Mouse (Mus musculus) forebrain, postnatal 0 days (tissue): ENCODE results near the gene Rinl. TPM values are rescaled to one million over a fixed set of nuclear protein-coding genes. Genes with fewer than 3 reads are reported as not detected.

Source experiments
- ATAC-seq: fragments of 200-750 bp; cut with Nextera tagmentation; 2 replicates; pipeline ENCODE4 v1.8.0; 2017; ENCODE audit warnings: mild to moderate bottlenecking, moderate library complexity
- DNase-seq: peaks from one replicate; pipeline ENCODE4 v3.0.0-alpha.2; 2015
- H3K27ac ChIP-seq: fragments of 300-500 bp; sonication (generic); 2 replicates; pipeline ENCODE4 v1.5.1; 2014; ENCODE audit warnings: low read depth, mild to moderate bottlenecking, antibody characterized with exemption, low read length, moderate library complexity, mixed read lengths
- H3K27me3 ChIP-seq: fragments of 300-500 bp; sonication (generic); 2 replicates; pipeline ENCODE4 v1.6.1; 2014; ENCODE audit warnings: mild to moderate bottlenecking, low read length, mixed read lengths; ENCODE audit not compliant: insufficient read depth
- H3K36me3 ChIP-seq: fragments of 300-500 bp; sonication (generic); 2 replicates; pipeline ENCODE4 v1.6.1; 2014; ENCODE audit warnings: mild to moderate bottlenecking, moderate library complexity; ENCODE audit not compliant: insufficient read depth
- H3K4me1 ChIP-seq: fragments of 300-500 bp; sonication (generic); 2 replicates; pipeline ENCODE4 v1.6.1; 2014; ENCODE audit warnings: antibody characterized with exemption; ENCODE audit not compliant: insufficient read depth
- H3K4me2 ChIP-seq: fragments of 300-500 bp; sonication (generic); 2 replicates; pipeline ENCODE4 v1.6.1; 2014; ENCODE audit warnings: low read depth, mild to moderate bottlenecking, moderate library complexity
- H3K4me3 ChIP-seq: fragments of 300-500 bp; sonication (generic); 2 replicates; pipeline ENCODE4 v1.5.1; 2014; ENCODE audit warnings: low read depth, low read length, mixed read lengths
- H3K9ac ChIP-seq: fragments of 300-500 bp; sonication (generic); 2 replicates; pipeline ENCODE4 v1.6.1; 2014; ENCODE audit warnings: mild to moderate bottlenecking
- H3K9me3 ChIP-seq: fragments of 300-500 bp; sonication (generic); 2 replicates; pipeline ENCODE4 v1.6.1; 2016; ENCODE audit warnings: low read length
- CTCF ChIP-seq: sonication (generic); IDR thresholded peaks from 2 replicates; pipeline ENCODE4 v1.5.1; 2016; ENCODE audit warnings: antibody characterized with exemption, control low read depth, low read depth
- WGBS: fragments of 180-500 bp; shearing (Covaris S2); extraction: QIAGEN DNeasy Blood & Tissue Kit; methylation state at CpG from one replicate; pipeline ENCODE4 v1.1.7; 2014; 5-methylcytosine and 5-hydroxymethylcytosine counted together
- polyA plus RNA-seq: library from polyadenylated mRNA; unstranded; fragments of >200 nt; fragmentation: Nextera tagmentation; extraction: Ambion mirVana; gene quantifications from 2 replicates; pipeline ENCODE4 v1.2.1, GENCODE M21; 2015
- total RNA-seq: library from RNA; depleted of rRNA; stranded (reverse); fragments of >200 nt; gene quantifications from 2 replicates; pipeline ENCODE4 v1.2.3, GENCODE M21; 2014

Rinl gene
- total and polyA plus RNA-seq, 2 experiments from 2014 or later = 1.6 to 2.1 TPM

GRCm38 (mm10) chr7:28801451-28801850, 12.7 kb downstream of the Rinl start:
- H3K27me3 ChIP-seq = no peaks in the 10 kb centered on the region
- H3K9ac ChIP-seq = no peak overlapping the region
- H3K36me3 ChIP-seq = no peaks in the 10 kb centered on the region
- no peak for ATAC-seq
- DNase-seq = no peak
- H3K4me3 ChIP-seq = no peak overlapping the region
- no peak overlapping the region for H3K27ac ChIP-seq
- no peak overlapping the region for H3K4me2 ChIP-seq
- peaks cover 5% of the 10 kb centered on the region; the same call in 1 of the 2 replicates for H3K4me1 ChIP-seq
- WGBS = 52% methylated on average over 3 of the region's 3 CpGs
- H3K9me3 ChIP-seq = no peaks in the 10 kb centered on the region
- no peak for TF ChIP-seq CTCF

GRCm38 (mm10) chr7:28801901-28802670, 13.3 kb downstream of the Rinl start:
- ATAC-seq = peak; percentile 51
- H3K4me2 ChIP-seq = no peak overlapping the region
- no peak overlapping the region for H3K4me3 ChIP-seq
- H3K27me3 ChIP-seq = no peaks in the 10 kb centered on the region
- H3K9ac ChIP-seq = no peak overlapping the region
- WGBS = 16% methylated on average over 10 of the region's 10 CpGs
- no peaks in the 10 kb centered on the region for H3K36me3 ChIP-seq
- no peak for TF ChIP-seq CTCF
- H3K4me1 ChIP-seq = peaks cover 5% of the 10 kb centered on the region; the same call in 1 of the 2 replicates
- H3K9me3 ChIP-seq = no peaks in the 10 kb centered on the region
- peak; percentile 35 for DNase-seq
- peak overlapping the region; percentile 16; the same call in 1 of the 2 replicates for H3K27ac ChIP-seq

GRCm38 (mm10) chr7:28802846-28803588, 14.2 kb downstream of the Rinl start:
- Histone ChIP-seq H3K4me3 (no peak overlapping the region), H3K4me2 (no peak overlapping the region), H3K36me3 (no peaks in the 10 kb centered on the region), H3K9me3 (no peaks in the 10 kb centered on the region), H3K27ac (0 out of 2 replicates have a peak overlapping the region, but pooled peaks have one; percentile 16), H3K9ac (no peak overlapping the region), H3K4me1 (peaks cover 8% of the 10 kb centered on the region), H3K27me3 (no peaks in the 10 kb centered on the region)
- DNase-seq = no peak
- 0 out of 2 replicates have a peak, but pooled peaks have one; percentile 8 for ATAC-seq
- 16% methylated on average over 10 of the region's 10 CpGs for WGBS
- TF ChIP-seq CTCF = no peak

- Histone ChIP-seq H3K4me3 (no peak overlapping the region), H3K9me3 (no peaks in the 10 kb centered on the region), H3K4me1 (peaks cover 11% of the 10 kb centered on the region), H3K27me3 (no peaks in the 10 kb centered on the region), H3K4me2 (no peak overlapping the region), H3K27ac (no peak overlapping the region), H3K36me3 (no peaks in the 10 kb centered on the region), H3K9ac (no peak overlapping the region)
- no peak for DNase-seq
- no peak for ATAC-seq
- no peak for TF ChIP-seq CTCF
- WGBS = 86% methylated on average over 4 of the region's 4 CpGs
Measured at GRCm38 (mm10) chr7:28803756-28804155, 15.0 kb downstream of the Rinl start.

GRCm38 (mm10) chr7:28806869-28807268, 18.1 kb downstream of the Rinl start:
- no peak overlapping the region for H3K27ac ChIP-seq
- no peak for ATAC-seq
- no peaks in the 10 kb centered on the region for H3K9me3 ChIP-seq
- no peak overlapping the region for H3K9ac ChIP-seq
- 0 out of 2 replicates have a peak, but pooled peaks have one; percentile 13 for TF ChIP-seq CTCF
- no peak overlapping the region for H3K4me3 ChIP-seq
- no peaks in the 10 kb centered on the region for H3K27me3 ChIP-seq
- no peaks in the 10 kb centered on the region for H3K36me3 ChIP-seq
- peaks cover 9% of the 10 kb centered on the region for H3K4me1 ChIP-seq
- H3K4me2 ChIP-seq = no peak overlapping the region
- no peak for DNase-seq
- 81% methylated on average over 4 of the region's 4 CpGs for WGBS

- H3K27me3 ChIP-seq = no peaks in the 10 kb centered on the region
- ATAC-seq = no peak
- H3K9ac ChIP-seq = peak overlapping the region; percentile 83
- peak overlapping the region; percentile 95 for H3K4me2 ChIP-seq
- H3K36me3 ChIP-seq = no peaks in the 10 kb centered on the region; the same call in 1 of the 2 replicates
- H3K4me3 ChIP-seq = peak overlapping the region; percentile 90
- peaks cover 14% of the 10 kb centered on the region for H3K4me1 ChIP-seq
- no peaks in the 10 kb centered on the region for H3K9me3 ChIP-seq
- WGBS = 18% methylated on average over 8 of the region's 8 CpGs
- no peak for DNase-seq
- H3K27ac ChIP-seq = peak overlapping the region; percentile 99
- no peak for TF ChIP-seq CTCF
Measured at GRCm38 (mm10) chr7:28807641-28808220, 19.0 kb downstream of the Rinl start.
